Mouse (Mus musculus) testis, adult 2 months (tissue): ENCODE measurements around the gene Olfr829.

ENCODE experiments used
- CTCF ChIP-seq: fragments of 200-500 bp; IDR thresholded peaks from 2 replicates; pipeline ENCODE4 v1.5.1; 2012; ENCODE audit warnings: low read depth, mild to moderate bottlenecking, inconsistent platforms, low read length, moderate library complexity; ENCODE audit not compliant: control insufficient read depth, insufficient read depth, insufficient replicate concordance
- POLR2A ChIP-seq: fragments of 200-500 bp; IDR thresholded peaks from 2 replicates; pipeline ENCODE4 v1.6.1; 2012; ENCODE audit warnings: low read depth, mild to moderate bottlenecking, inconsistent platforms, low read length, moderate library complexity; ENCODE audit not compliant: control insufficient read depth

GRCm38 (mm10) chr9:18819426-18819825 lies 35.3 kb upstream of the Olfr829 start, which contains the start of gene Olfr828:
- TF ChIP-seq CTCF (no peak), POLR2A (no peak)
